Mouse (Mus musculus) megakaryocyte, embryonic 14.5 days (primary cell): ENCODE data around the gene Glis1.

Source experiments
- FLI1 ChIP-seq: IDR thresholded peaks from 2 replicates; pipeline ENCODE4 v1.6.1; 2012; ENCODE audit warnings: low read length, inconsistent platforms, mixed read lengths
- GATA1 ChIP-seq: IDR thresholded peaks from 3 replicates; pipeline ENCODE4 v1.6.1; 2012; ENCODE audit warnings: mixed read lengths, low read length, inconsistent platforms, borderline replicate concordance

- no peak for TF ChIP-seq GATA1
- no peak for TF ChIP-seq FLI1
Observed at GRCm38 (mm10) chr4:107448481-107448880, 14.1 kb downstream of the Glis1 start.
